Mouse (Mus musculus) lung, postnatal 0 days (tissue): Measurements from ENCODE around the gene Fam219a.

Experiments used
- CTCF ChIP-seq: IDR thresholded peaks from 2 replicates; pipeline ENCODE4 v1.5.1; 2016; ENCODE audit warnings: antibody characterized with exemption, mild to moderate bottlenecking
- EP300 ChIP-seq: IDR thresholded peaks from 2 replicates; pipeline ENCODE4 v1.6.1; 2016; ENCODE audit warnings: antibody characterized with exemption, mild to moderate bottlenecking, control low read depth

- no peak for TF ChIP-seq CTCF
- no peak for TF ChIP-seq EP300
Measured at GRCm38 (mm10) chr4:41513309-41513708, 56.0 kb downstream of the Fam219a start.
